Mouse (Mus musculus) limb, embryonic 15.5 days (tissue): Measurements from ENCODE around the gene Trim72. TPM values are rescaled to one million over a fixed set of nuclear protein-coding genes. Genes with fewer than 3 reads are reported as not detected.
A peak's percentile ranks its signal among the peaks of the same experiment; 100 is the strongest.
"Not testable (repeated sequence)": the region's sequence is repeated elsewhere in the genome, so short reads cannot be mapped to it uniquely, and the experiment has no call there.

Experiments
- ATAC-seq: fragments of 200-750 bp; cut with Nextera tagmentation; 2 replicates; pipeline ENCODE4 v1.8.0; 2017; ENCODE audit warnings: low read depth, moderate TSS enrichment; ENCODE audit not compliant: insufficient number of reproducible peaks, low FRiP score, low TSS enrichment
- H3K27ac ChIP-seq: fragments of 300-500 bp; sonication (generic); 2 replicates; pipeline ENCODE4 v1.5.1; 2015; ENCODE audit warnings: moderate library complexity, mild to moderate bottlenecking, inconsistent platforms
- H3K27me3 ChIP-seq: fragments of 300-500 bp; sonication (generic); 2 replicates; pipeline ENCODE4 v1.6.1; 2015; ENCODE audit warnings: inconsistent platforms
- H3K36me3 ChIP-seq: fragments of 300-500 bp; sonication (generic); 2 replicates; pipeline ENCODE4 v1.6.1; 2015; ENCODE audit warnings: inconsistent platforms
- H3K4me1 ChIP-seq: fragments of 300-500 bp; sonication (generic); 2 replicates; pipeline ENCODE4 v1.6.1; 2015; ENCODE audit warnings: inconsistent platforms
- H3K4me2 ChIP-seq: fragments of 300-500 bp; sonication (generic); 2 replicates; pipeline ENCODE4 v1.6.1; 2015; ENCODE audit warnings: mild to moderate bottlenecking, inconsistent platforms
- H3K4me3 ChIP-seq: fragments of 300-500 bp; sonication (generic); 2 replicates; pipeline ENCODE4 v1.5.1; 2015; ENCODE audit warnings: mild to moderate bottlenecking, inconsistent platforms
- H3K9ac ChIP-seq: fragments of 300-500 bp; sonication (generic); 2 replicates; pipeline ENCODE4 v1.6.1; 2015; ENCODE audit warnings: inconsistent platforms
- H3K9me3 ChIP-seq: fragments of 300-500 bp; sonication (generic); 2 replicates; pipeline ENCODE4 v1.6.1; 2016; ENCODE audit warnings: inconsistent platforms
- WGBS: fragments of 180-500 bp; shearing (Covaris S2); methylation state at CpG from one replicate; pipeline ENCODE4 v1.1.7; 2015; 5-methylcytosine and 5-hydroxymethylcytosine counted together
- polyA plus RNA-seq: library from polyadenylated mRNA; unstranded; fragments of >200 nt; fragmentation: Nextera tagmentation; extraction: Ambion mirVana; gene quantifications from 2 replicates; pipeline ENCODE4 v1.2.1, GENCODE M21; 2015

The Trim72 gene
- polyA plus RNA-seq, 1 experiment from 2014 or later = 3.1 TPM

- H3K4me2 ChIP-seq = no peak overlapping the region
- no peak for ATAC-seq
- no peak overlapping the region for H3K27ac ChIP-seq
- H3K27me3 ChIP-seq = no peaks in the 10 kb centered on the region
- no peak overlapping the region for H3K4me3 ChIP-seq
- H3K9me3 ChIP-seq = no peaks in the 10 kb centered on the region
- no peaks in the 10 kb centered on the region for H3K4me1 ChIP-seq
- H3K9ac ChIP-seq = no peak overlapping the region
- 88% methylated on average over 3 of the region's 3 CpGs for WGBS
- no peaks in the 10 kb centered on the region for H3K36me3 ChIP-seq
Measured at GRCm38 (mm10) chr7:128032989-128033293, 29.2 kb downstream of the Trim72 start.

- no peaks in the 10 kb centered on the region for H3K27me3 ChIP-seq
- no peak overlapping the region for H3K9ac ChIP-seq
- WGBS = 88% methylated on average over 4 of the region's 4 CpGs
- no peaks in the 10 kb centered on the region for H3K36me3 ChIP-seq
- ATAC-seq = no peak
- H3K27ac ChIP-seq = no peak overlapping the region
- no peak overlapping the region for H3K4me2 ChIP-seq
- H3K4me3 ChIP-seq = no peak overlapping the region
- no peaks in the 10 kb centered on the region for H3K4me1 ChIP-seq
- no peaks in the 10 kb centered on the region for H3K9me3 ChIP-seq
Measured at GRCm38 (mm10) chr7:128033616-128034015, 29.9 kb downstream of the Trim72 start.

- not testable (repeated sequence) for H3K27ac ChIP-seq, H3K4me3 ChIP-seq, H3K4me2 ChIP-seq, H3K9ac ChIP-seq, H3K9me3 ChIP-seq, H3K27me3 ChIP-seq, ATAC-seq, H3K36me3 ChIP-seq, H3K4me1 ChIP-seq
- WGBS = 75% methylated on average over 15 of the region's 15 CpGs
Measured at GRCm38 (mm10) chr7:128042161-128042820, 38.5 kb downstream of the Trim72 start.

- H3K4me3 ChIP-seq = no peak overlapping the region
- no peaks in the 10 kb centered on the region for H3K36me3 ChIP-seq
- H3K9ac ChIP-seq = no peak overlapping the region
- H3K4me2 ChIP-seq = no peak overlapping the region
- H3K27ac ChIP-seq = no peak overlapping the region
- H3K4me1 ChIP-seq = no peaks in the 10 kb centered on the region
- no peak for ATAC-seq
- H3K9me3 ChIP-seq = no peaks in the 10 kb centered on the region
- WGBS = 64% methylated on average over 4 of the region's 4 CpGs
- no peaks in the 10 kb centered on the region for H3K27me3 ChIP-seq
Measured at GRCm38 (mm10) chr7:128044142-128044785, 40.5 kb downstream of the Trim72 start.

- no peak overlapping the region for H3K4me3 ChIP-seq
- no peaks in the 10 kb centered on the region for H3K27me3 ChIP-seq
- H3K27ac ChIP-seq = no peak overlapping the region
- H3K4me1 ChIP-seq = no peaks in the 10 kb centered on the region
- WGBS = 71% methylated on average over 2 of the region's 2 CpGs
- H3K9me3 ChIP-seq = no peaks in the 10 kb centered on the region
- H3K4me2 ChIP-seq = no peak overlapping the region
- no peak overlapping the region for H3K9ac ChIP-seq
- no peak for ATAC-seq
- H3K36me3 ChIP-seq = no peaks in the 10 kb centered on the region
Measured at GRCm38 (mm10) chr7:128045640-128046039, 41.9 kb downstream of the Trim72 start.

- WGBS = 92% methylated on average over 4 of the region's 4 CpGs
- no peak for ATAC-seq
- Histone ChIP-seq H3K9me3 (no peaks in the 10 kb centered on the region), H3K4me3 (no peak overlapping the region), H3K4me2 (no peak overlapping the region), H3K27ac (no peak overlapping the region), H3K9ac (no peak overlapping the region), H3K4me1 (no peaks in the 10 kb centered on the region), H3K27me3 (no peaks in the 10 kb centered on the region), H3K36me3 (no peaks in the 10 kb centered on the region)
Measured at GRCm38 (mm10) chr7:128048819-128049218, 45.1 kb downstream of the Trim72 start.

GRCm38 (mm10) chr7:128049254-128049653 is 45.5 kb downstream of the Trim72 start:
- Histone ChIP-seq H3K4me3 (no peak overlapping the region), H3K4me1 (no peaks in the 10 kb centered on the region), H3K36me3 (no peaks in the 10 kb centered on the region), H3K9me3 (no peaks in the 10 kb centered on the region), H3K27ac (no peak overlapping the region), H3K27me3 (no peaks in the 10 kb centered on the region), H3K9ac (no peak overlapping the region), H3K4me2 (no peak overlapping the region)
- 89% methylated on average over 2 of the region's 2 CpGs for WGBS
- ATAC-seq = no peak

- Histone ChIP-seq H3K4me2 (no peak overlapping the region), H3K4me1 (no peaks in the 10 kb centered on the region), H3K27me3 (no peaks in the 10 kb centered on the region), H3K9me3 (no peaks in the 10 kb centered on the region), H3K27ac (no peak overlapping the region), H3K36me3 (no peaks in the 10 kb centered on the region), H3K9ac (no peak overlapping the region), H3K4me3 (no peak overlapping the region)
- ATAC-seq = no peak
- WGBS = 45% methylated on average over 4 of the region's 4 CpGs
Measured at GRCm38 (mm10) chr7:128050739-128051138, 47.0 kb downstream of the Trim72 start.

GRCm38 (mm10) chr7:128053061-128053460 is 49.3 kb downstream of the Trim72 start:
- no peaks in the 10 kb centered on the region for H3K9me3 ChIP-seq
- H3K36me3 ChIP-seq = no peaks in the 10 kb centered on the region
- WGBS = 65% methylated on average over 5 of the region's 5 CpGs
- no peaks in the 10 kb centered on the region for H3K4me1 ChIP-seq
- H3K4me2 ChIP-seq = no peak overlapping the region
- no peak overlapping the region for H3K9ac ChIP-seq
- no peaks in the 10 kb centered on the region for H3K27me3 ChIP-seq
- no peak for ATAC-seq
- no peak overlapping the region for H3K4me3 ChIP-seq
- H3K27ac ChIP-seq = no peak overlapping the region

- ATAC-seq = no peak
- Histone ChIP-seq H3K27ac (no peak overlapping the region), H3K36me3 (no peaks in the 10 kb centered on the region), H3K27me3 (no peaks in the 10 kb centered on the region), H3K9ac (no peak overlapping the region), H3K4me3 (no peak overlapping the region), H3K4me1 (no peaks in the 10 kb centered on the region), H3K9me3 (no peaks in the 10 kb centered on the region), H3K4me2 (no peak overlapping the region)
- 67% methylated on average over 3 of the region's 3 CpGs for WGBS
Measured at GRCm38 (mm10) chr7:128056917-128057444, 53.2 kb downstream of the Trim72 start.

GRCm38 (mm10) chr7:128057860-128058259 is 54.1 kb downstream of the Trim72 start:
- H3K4me3 ChIP-seq = no peak overlapping the region
- no peak for ATAC-seq
- no peaks in the 10 kb centered on the region for H3K9me3 ChIP-seq
- H3K27ac ChIP-seq = no peak overlapping the region
- no peaks in the 10 kb centered on the region for H3K4me1 ChIP-seq
- WGBS = 79% methylated on average over 8 of the region's 8 CpGs
- H3K9ac ChIP-seq = no peak overlapping the region
- no peak overlapping the region for H3K4me2 ChIP-seq
- no peaks in the 10 kb centered on the region for H3K36me3 ChIP-seq
- no peaks in the 10 kb centered on the region for H3K27me3 ChIP-seq

GRCm38 (mm10) chr7:128058576-128058975 is 54.8 kb downstream of the Trim72 start:
- WGBS = 69% methylated on average over 7 of the region's 7 CpGs
- no peak overlapping the region for H3K4me2 ChIP-seq
- H3K4me3 ChIP-seq = no peak overlapping the region
- H3K27me3 ChIP-seq = no peaks in the 10 kb centered on the region
- H3K9me3 ChIP-seq = no peaks in the 10 kb centered on the region
- H3K27ac ChIP-seq = no peak overlapping the region
- ATAC-seq = 0 out of 2 replicates have a peak, but pooled peaks have one; percentile 14
- H3K36me3 ChIP-seq = no peaks in the 10 kb centered on the region
- H3K9ac ChIP-seq = no peak overlapping the region
- no peaks in the 10 kb centered on the region for H3K4me1 ChIP-seq
